Mouse (Mus musculus) spleen, postnatal 0 days (tissue): Measurements from ENCODE around the gene Olfr675. TPM values are rescaled to one million over a fixed set of nuclear protein-coding genes. Genes with fewer than 3 reads are reported as not detected.

ENCODE experiments used
- polyA plus RNA-seq: library from polyadenylated mRNA; unstranded; fragments of >200 nt; fragmentation: Nextera tagmentation; extraction: Ambion mirVana; gene quantifications from 2 replicates; pipeline ENCODE4 v1.2.1, GENCODE M21; 2015

Gene Olfr675
- polyA plus RNA-seq, result not detected in 2 replicates

GRCm38 (mm10) chr7:105028360-105028759 lies at the start of gene Olfr675:
Gene Olfr675 (minus strand): TSS chr7:105028460.

GRCm38 (mm10) chr7:105064175-105064574 lies 35.9 kb upstream of the Olfr675 start, which contains the start of gene Olfr678:
Gene Olfr678 (plus strand): TSS chr7:105064475.

GRCm38 (mm10) chr7:105032398-105032797 lies 4.1 kb upstream of the Olfr675 start, which contains the start of gene Olfr676:
Gene Olfr676 (plus strand): TSS chr7:105032698.

GRCm38 (mm10) chr7:105001929-105002328 lies 26.3 kb downstream of the Olfr675 start, which contains the start of gene Olfr672:
Gene Olfr672 (minus strand): TSS chr7:105002029.

GRCm38 (mm10) chr7:104979026-104979425 lies 49.2 kb downstream of the Olfr675 start, which contains the start of gene Olfr671:
Gene Olfr671 (minus strand): TSS chr7:104979126.

Other genes with a start within 250 kb of the Olfr675 start
- not detected in 2 replicates for gene Usp17lb, start 185.9 kb downstream of the Olfr675 start, polyA plus RNA-seq
- not detected in 2 replicates for gene Usp17la, start 171.5 kb downstream of the Olfr675 start, polyA plus RNA-seq
- gene Olfr665, start 150.4 kb downstream of the Olfr675 start, polyA plus RNA-seq, result not detected in 2 replicates
- gene Olfr666, start 132.5 kb downstream of the Olfr675 start, polyA plus RNA-seq, result not detected in 2 replicates
- not detected in 2 replicates for gene Olfr667, start 107.0 kb downstream of the Olfr675 start, polyA plus RNA-seq
- gene Olfr668, start 100.4 kb downstream of the Olfr675 start, polyA plus RNA-seq, result not detected in 2 replicates
- not detected in 2 replicates for gene Olfr669, start 94.2 kb downstream of the Olfr675 start, polyA plus RNA-seq
- not detected in 2 replicates for gene Olfr670, start 65.8 kb downstream of the Olfr675 start, polyA plus RNA-seq
- gene Olfr671, start 49.3 kb downstream of the Olfr675 start, polyA plus RNA-seq, result not detected in 2 replicates
- not detected in 2 replicates for gene Olfr672, start 26.4 kb downstream of the Olfr675 start, polyA plus RNA-seq
- not detected in 2 replicates for gene Olfr676, start 4.2 kb upstream of the Olfr675 start, polyA plus RNA-seq
- not detected in 2 replicates for gene Olfr677, start 22.9 kb upstream of the Olfr675 start, polyA plus RNA-seq
- not detected in 2 replicates for gene Olfr678, start 36.0 kb upstream of the Olfr675 start, polyA plus RNA-seq
- not detected in 2 replicates for gene Olfr679, start 52.7 kb upstream of the Olfr675 start, polyA plus RNA-seq
- not detected in 2 replicates for gene Olfr680-ps1, start 64.4 kb upstream of the Olfr675 start, polyA plus RNA-seq
- not detected in 2 replicates for gene Olfr681, start 88.4 kb upstream of the Olfr675 start, polyA plus RNA-seq
- not detected in 2 replicates for gene Olfr683, start 118.6 kb upstream of the Olfr675 start, polyA plus RNA-seq
- not detected in 2 replicates for gene Olfr684, start 135.2 kb upstream of the Olfr675 start, polyA plus RNA-seq
- not detected in 2 replicates for gene Olfr685, start 157.6 kb upstream of the Olfr675 start, polyA plus RNA-seq
- not detected in 2 replicates for gene Olfr686, start 179.0 kb upstream of the Olfr675 start, polyA plus RNA-seq